Mouse (Mus musculus): ENCODE data around the gene Panx2.

The Panx2 gene

DNA sequence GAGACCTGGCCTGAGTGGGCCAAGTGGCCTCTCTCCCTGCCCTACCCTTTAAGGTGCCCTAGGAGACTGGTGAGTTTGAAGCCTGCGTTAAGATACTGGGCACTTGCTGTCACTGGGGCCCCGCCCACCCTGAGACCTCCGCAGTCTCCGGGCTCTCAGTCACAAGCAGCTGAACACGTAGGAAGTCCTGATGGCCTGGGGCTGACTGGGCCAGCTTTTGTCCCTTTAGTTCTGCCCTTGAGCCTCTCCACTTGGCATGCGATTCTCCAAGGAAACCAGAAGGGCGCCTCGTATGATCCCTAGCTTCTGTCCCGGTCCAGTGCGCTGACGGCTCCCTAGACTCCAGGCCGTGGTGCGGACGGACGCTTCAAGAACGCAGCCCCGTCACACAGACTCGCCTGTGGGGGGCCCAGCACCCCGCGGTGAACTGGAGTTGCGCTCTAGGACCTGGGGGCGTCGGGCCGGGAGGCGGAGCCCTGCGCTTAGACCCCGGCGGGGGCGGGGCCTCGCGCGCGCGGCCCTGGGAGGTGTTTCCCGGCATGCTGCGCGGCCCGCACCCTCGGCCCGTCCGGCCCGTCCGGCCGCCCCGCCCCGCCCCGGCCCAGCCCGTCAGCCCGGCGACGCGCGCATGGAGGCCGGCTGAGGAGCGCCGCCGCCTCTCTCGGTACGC is 16.1 kb downstream of the Panx2 start:
- peak; percentile 90 for DNase-seq

DNA sequence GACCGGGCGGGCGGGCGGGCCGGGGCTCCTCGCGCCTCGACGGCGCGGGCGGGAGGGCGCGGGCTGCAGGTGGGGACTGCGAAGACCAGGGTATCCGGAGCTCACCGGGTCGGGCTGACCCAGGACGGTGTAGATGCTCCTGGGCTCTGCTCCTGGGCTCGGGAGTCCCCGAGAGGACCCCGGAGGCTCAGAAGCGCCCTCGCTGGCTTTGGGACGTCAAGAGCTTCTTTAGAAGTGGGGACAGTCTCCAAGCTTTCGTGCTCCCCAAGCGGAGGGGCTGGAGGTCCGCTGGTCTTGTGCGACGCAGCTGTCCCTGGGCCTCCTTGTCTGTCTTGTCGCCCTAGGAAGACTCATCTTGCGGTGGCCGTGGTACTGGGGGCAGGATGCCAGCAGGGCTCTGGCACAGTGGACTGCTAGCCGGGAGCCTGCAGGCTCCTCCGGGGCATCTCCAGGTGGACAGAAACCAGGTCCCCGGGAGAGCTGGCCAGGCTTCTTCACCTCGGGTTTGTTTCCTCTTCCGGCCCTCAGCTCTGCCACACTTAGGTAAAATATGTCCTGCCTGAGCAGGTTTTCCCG is 16.7 kb downstream of the Panx2 start:
- DNase-seq, result peak; percentile 67

DNA sequence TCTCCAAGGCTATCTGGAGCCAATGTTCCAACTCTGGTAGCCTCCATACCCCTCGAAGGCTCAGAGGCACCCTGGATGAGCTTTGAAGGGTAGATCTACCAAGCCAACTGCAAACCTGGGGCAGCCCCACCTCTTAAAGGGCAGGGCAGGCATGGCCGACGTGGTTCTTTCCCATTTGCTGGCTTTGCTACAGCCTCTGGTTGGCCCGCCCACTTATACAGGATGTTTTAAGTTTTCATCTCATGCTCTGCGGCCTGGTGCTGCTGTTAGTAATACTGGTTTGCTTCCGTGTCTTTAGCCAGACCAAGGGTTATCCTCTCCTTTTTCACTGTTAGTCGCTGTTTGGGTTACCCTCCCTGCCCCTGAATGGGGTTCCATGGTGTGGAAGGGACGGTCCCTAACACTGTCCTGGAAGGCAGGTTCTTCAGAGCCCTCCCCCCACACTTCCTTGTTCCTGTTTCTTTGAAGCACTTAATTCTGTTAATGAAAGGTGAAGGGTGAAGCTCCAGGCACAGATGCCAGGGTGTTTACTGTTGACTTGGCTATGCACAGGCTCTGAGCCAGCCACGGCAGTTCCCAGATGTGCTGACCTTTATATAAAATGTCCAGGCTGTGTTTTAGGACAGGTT is 18.8 kb downstream of the Panx2 start:
- DNase-seq, result peak; percentile 74

DNA sequence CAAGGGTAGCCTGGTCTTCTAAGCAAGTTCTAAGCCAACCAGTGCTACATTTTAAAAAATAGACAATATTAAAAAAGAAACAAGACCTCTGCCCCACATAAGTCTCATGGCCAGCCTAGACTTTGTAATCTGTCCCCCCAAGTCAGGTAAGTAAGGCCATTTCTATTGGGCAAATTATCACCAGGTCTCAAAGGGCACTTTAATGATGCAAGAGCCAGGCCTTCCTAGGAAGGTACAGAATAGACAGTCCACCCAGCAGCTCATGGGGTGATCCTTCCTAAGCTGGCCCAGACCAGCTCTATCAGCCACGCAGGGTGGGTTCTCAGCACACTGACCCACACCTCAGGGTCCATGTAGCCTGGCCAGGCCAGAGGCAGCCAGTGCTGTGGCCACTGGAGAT is 24.4 kb downstream of the Panx2 start:
- no peak for DNase-seq

DNA sequence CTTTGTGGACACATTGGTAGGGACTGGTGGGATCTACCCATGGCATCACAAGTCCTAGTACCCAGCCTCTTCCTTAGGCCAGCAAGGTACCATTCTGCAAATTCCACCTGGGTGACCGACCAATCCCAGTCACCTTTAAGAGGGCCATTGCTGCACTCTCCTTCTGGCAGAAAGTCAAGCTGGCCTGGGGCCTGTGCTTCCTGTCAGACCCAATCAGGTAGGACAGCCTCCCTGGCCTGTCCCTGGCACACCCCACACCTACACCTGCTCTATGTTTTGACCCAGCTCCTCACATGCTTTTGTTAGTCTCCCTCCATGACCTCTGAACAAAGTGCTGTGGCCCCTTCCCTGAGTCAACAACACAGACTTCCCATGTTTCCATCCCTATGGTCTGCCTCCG is 25.3 kb downstream of the Panx2 start:
- DNase-seq, result no peak

DNA sequence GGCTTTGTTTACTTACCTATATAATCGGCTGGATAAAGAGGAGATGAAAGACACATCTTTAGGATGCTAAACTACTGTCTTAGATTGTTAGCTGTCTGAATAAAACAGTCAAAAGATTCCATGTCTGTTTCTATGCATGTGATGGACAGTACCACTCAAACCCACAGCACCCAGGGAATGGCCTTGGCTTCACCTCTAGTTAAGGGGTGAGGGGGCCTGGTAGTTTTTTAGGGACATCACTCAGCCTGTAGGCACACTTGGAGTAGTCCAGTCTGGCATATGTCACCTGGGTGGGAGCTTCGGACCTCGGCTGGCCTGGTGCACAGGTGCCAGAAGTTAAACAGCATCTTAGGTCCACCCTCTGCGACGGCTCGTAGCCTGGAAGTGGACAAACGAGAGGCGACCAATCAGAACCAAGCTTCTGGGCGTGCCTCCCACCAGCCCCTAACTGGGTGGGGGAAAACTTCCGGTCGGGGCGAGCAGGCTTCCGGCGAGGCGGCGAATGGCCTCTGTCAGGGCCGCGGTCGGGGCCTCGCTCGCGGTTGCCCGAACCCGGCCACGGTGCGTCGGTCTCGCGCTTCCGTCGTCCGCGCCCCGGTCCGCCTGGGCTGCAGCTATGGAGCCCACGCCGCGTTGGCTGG is 29.2 kb downstream of the Panx2 start, which contains the start of gene Selenoo:
Selenoo (plus strand) TSS at position 478 of the 641 bp plus-strand sequence.
- peak; percentile 84 for DNase-seq

DNA sequence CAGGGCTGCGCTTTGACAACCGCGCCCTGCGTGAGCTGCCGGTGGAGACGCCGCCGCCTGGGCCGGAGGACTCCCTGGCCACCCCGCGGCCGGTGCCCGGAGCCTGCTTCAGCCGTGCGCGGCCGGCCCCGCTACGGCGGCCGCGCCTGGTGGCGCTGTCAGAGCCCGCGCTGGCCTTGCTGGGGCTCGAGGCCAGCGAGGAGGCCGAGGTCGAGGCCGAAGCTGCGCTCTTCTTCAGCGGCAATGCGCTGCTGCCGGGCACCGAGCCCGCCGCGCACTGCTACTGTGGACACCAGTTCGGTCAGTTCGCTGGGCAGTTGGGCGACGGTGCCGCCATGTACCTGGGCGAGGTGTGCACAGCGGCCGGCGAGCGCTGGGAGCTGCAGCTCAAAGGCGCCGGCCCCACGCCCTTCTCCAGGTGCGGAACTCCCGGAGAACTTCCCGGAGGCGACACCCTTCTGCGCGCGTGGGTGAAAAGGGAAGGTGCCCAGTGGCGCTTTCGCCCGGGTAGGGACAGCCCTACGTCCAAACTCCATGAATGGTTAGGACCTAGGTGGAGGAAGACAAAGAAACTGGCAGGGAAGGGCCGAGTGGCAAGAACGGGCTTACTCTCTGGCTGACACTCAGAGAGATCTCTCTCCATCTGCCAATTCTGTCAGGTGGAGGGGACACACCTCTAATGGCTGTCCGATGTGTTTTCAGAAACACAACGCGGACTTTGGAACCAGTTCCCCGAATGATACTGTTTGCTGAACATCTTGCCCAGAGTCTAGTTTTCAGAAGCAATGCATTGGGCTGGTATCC is 29.9 kb downstream of the Panx2 start:
- DNase-seq, result peak; percentile 55

DNA sequence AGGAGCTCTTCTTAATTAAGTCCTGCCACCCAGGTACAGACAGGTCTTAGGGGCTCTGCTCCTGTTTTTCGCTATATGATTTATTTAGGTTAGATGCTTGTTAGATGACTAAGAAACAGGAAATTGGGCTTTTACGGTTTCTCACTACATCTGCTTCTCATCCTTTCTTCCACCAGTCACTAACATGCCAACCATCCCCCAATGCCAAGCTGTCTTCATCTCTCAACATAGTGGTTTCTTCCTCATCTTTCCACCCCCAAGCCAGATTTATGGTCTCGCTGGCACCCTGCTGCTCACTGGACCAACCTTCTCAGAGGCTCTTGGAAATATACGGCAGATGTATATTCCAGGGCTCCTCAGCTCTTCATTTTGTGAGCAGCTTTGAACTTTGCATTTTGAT is 31.1 kb downstream of the Panx2 start:
- no peak for DNase-seq

DNA sequence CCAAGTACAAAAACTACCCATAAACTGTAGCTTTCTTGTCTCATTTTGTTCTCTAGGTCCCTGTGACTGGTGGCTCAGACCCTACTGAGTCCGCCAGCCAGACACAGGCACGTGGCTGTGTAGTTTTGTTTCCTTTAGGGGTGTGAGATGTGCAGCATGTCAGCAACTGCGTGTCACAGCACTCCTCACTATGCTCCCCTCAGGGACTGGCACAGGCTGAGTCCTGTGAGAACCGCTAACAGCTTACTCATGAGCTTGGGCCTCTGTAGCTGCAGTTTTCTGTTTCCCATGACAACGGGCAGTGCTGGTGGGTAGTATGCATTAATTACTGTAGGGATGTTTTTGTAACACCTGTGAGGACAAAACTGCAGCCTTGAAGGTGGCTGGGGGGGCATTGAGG is 32.6 kb downstream of the Panx2 start:
- no peak for DNase-seq

DNA sequence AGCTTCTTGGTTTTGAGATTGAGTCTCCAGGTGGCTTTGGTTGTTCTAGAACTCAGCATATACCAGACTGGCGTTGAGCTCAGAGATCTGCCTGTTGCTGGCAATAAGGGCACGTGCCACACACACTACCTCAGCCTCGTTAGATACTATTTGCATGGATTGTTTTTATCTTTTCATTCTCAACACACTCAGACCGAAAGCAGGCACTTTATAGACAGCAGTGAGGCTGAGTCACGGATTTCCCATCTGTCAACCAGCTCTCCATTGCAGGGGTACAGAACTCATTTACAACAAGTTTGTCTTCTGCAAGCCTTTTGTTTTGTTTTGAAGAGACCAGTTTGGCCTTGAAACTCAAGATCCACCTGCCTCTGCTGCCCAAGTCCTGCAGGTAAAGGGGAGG is 37.9 kb downstream of the Panx2 start:
- no peak for DNase-seq

DNA sequence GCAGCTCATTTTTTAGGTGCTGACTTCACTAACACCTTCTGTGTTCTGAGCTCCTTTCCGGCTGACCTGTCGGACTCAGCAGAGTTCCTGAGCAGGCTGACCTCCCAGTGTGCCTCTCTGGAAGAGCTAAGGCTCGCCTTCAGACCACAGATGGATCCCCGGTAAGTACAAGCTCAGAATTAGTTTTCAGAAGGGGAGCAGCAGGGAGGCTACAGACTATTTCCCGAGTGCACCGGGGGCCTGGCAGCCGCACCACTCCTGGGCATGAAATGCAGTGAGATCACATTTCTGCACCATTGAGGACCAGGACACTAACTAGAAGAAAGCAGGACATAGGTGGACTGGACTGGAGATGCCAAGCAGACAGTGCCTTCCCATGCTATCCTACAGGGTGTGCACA is 39.1 kb downstream of the Panx2 start:
- no peak for DNase-seq

DNA sequence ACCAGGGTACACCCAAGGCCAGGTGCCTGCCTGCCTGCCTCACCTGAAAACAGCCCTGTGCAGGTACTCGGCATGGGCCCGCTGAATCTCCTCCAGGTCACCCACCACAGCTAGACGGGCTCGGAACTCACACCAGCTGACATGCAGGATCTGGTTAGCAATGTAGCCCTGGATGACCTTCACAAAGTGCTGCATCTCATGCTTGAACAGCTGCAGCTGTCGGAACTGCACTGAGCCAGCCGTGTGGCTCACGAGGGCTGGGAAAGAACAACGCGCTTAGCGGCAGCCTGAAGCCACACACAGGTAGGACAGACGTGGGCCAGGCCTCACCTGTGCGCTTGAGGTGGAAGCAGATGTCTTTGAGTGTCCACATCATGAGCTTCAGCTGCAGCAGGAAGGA is 41.3 kb downstream of the Panx2 start:
- DNase-seq, result no peak

DNA sequence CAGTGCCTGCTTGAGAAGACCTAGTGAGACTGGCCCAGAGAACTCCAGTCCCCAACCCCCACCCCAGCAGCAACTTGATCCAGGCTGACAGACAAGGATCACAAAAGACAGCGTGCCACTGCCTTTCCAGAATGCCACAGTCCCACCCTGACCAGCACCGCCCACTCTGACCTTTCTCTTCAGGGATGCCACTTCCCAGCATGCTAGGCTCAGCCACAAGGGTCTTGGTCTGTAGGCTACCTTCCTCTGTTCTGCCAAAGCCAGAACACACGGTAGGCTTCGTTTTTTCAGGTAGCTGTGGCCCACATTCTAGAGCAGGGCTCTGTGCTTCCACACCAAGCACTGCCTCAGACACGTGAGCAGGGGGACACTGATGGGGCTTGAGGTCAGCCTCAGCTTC is 43.1 kb downstream of the Panx2 start:
- DNase-seq, result no peak

DNA sequence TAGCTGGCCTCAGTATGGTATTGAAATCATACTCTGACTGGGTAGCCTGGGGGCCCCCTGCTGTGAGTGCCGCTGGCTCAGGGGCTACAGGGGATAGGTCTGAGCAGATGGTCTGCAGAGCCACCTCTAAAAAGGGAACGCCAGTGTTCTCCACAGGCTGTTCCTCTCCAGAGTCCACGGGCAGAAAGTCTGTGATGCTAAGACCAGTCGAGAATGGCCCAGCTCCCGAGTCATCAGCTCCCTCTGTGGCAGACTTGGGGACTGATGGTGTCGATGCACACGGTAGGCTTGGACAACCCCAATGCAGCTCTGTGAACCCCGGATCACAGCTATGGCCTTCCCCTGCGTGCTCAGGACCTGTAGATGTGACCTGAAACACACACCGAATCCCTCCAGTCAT is 44.4 kb downstream of the Panx2 start:
- DNase-seq, result no peak

DNA sequence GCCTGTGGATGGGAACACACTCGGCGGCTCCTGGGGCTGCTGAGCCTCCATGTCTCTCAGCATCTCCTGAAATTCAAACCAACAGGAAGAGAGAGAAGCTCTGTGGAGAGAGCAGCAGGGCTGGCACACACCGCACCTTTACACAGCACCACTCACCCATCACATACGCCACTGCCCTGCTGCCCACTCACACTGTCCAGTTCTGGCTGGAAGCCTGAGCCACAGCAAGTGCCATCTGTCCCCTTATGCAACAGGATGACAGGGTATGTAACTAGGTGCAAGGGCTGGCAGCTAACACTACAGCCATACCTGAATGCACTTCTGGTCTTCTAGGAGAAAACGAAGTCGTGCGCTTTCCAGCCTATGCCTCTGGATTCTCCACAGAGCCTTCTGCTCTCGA is 44.9 kb downstream of the Panx2 start:
- no peak for DNase-seq

DNA sequence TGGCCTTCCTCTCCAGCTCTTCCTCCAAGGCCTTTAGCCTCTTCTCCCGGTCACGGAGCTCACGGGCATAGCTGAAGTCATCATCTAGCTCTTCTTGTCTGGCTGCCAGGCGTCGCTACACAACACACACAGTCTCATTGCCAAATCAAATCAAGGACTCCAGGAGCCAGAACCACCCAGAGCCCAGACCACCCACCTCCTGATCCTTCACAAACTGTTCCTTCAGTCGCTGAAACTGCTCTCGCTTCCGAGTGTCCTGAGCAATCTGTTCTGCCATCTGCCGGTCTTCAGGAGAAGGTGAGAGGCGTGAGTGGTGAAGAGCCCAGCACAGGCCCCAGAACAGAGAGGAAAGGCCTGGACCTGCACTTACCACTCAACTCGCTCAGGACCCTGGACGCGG is 46.5 kb downstream of the Panx2 start:
- DNase-seq, result no peak

DNA sequence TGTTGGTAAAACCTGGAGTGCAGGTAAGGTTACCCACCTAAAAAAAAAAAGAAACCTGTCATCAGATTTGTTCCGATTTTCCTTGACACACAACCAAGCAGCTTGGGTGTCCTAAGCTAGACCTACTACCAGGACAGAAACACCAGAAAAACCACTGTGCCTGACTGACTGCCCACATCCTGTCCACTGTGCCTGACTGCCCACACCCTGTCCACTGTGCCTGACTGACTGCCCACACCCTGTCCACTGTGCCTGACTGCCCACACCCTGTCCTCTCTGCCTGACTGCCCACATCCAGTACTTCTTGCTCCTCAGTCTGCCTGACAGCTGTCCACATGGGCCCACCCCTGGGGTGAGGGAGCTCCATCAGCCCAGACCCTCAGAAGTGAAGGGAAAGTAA is 47.4 kb downstream of the Panx2 start:
- no peak for DNase-seq

DNA sequence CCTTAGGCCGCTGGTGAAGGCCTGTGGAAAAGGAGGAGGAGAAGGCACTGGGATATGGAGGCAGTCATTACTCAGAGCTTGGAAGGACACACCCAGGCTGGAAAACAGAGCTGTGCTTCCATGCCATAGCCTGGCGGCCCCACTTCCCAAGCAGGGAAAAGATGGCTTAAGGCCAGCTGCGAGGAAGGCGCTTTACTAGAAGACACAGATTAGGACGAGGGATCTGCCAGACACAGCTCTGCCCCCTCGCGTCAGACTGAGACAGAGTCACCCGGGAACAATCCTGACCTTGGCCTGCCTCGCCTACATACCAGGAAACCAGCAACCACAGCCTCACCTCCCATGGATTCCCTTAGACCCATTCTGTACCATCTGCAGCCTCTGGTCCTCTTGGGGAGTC is 50.6 kb downstream of the Panx2 start:
- no peak for DNase-seq

DNA sequence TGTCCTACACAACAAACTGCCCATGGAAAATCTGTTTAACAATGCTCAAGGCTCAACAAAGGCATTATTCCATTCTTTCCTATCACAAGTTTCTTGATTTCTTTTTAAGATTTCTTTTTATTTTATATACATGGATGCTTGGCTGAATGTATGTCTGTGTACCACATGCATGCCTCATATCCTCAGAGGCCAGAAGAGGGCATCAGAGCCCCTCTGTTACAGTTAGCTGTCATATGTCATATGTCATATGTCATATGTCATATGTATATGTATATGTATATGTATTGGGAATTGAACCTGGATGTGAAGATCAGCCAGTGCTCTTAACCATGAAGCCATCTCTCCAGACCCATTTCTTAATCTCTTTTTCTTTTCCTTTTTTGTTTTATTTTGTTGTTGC is 58.5 kb downstream of the Panx2 start:
- peak; percentile 40 for DNase-seq

DNA sequence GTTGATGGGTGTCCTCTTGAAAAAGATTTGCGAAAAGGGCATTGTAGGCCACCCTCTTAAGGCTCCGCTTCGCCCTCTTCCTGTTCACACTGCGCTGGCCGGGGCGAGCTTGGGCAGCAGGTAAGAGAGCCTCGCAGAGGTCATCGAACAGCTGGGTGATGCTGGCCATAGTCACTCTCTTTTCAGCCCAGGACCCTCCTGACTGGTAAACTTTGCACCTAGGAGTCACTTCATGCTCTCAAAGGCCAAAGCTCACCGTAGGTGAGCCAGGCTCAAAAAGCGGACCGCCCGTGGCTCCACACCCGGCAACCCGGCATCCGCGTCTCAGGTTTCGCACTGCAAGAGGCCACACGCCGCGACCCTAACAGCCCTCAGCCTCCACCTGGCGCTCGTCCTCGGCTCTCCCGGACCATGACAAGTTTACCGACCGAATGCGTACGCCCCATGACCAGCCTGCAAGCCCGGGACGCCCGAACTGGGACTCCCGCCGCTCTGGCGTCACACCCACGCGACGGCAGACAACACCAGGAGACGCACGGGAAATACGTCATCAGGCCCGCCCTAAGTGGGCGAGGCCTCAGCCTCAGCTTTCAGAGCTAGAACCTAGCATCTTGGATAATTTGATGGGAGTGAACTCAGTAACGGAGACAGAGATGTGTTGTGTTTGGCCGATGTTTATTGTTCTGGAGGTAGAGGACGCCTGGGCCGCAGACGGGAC is 63.3 kb downstream of the Panx2 start, which contains the start of gene Tubgcp6:
Tubgcp6 (minus strand) TSS at position 464 of the 718 bp plus-strand sequence.
- peak; percentile 96 for DNase-seq

Data from thymus, postnatal 4 days (tissue).